ENCODE assay signal across 9 mouse cellular contexts in genomic region chr4:84544646-84545045, GRCm38 (mm10).
DNase-seq lines count a peak whose midpoint lies in the region; ATAC-seq lines count a peak whose summit lies in the region.
"Had no signal": no experiment of that assay in that cellular context is flagged by ENCODE, and none has a peak within 500 bp of the region (broad histone marks: within the 10 kb centered on the region; RNA-seq: fewer than 3 reads in every experiment).

No protein-coding gene starts in this region.

- 45% methylated on average over 2 of the region's 2 CpGs for WGBS in kidney, embryonic 15.5 days
- 28% methylated on average over 2 of the region's 2 CpGs for WGBS in embryonic facial prominence, embryonic 12.5 days
- 36% methylated on average over 2 of the region's 2 CpGs for WGBS in hindbrain, embryonic 13.5 days
- 35% methylated on average over 2 of the region's 2 CpGs for WGBS in midbrain, embryonic 15.5 days

- H3K4me1 ChIP-seq in kidney, embryonic 15.5 days, result peaks cover 11% of the 10 kb centered on the region
- peaks cover 31% of the 10 kb centered on the region for H3K4me1 ChIP-seq in embryonic facial prominence, embryonic 12.5 days
- peaks cover 24% of the 10 kb centered on the region for H3K4me1 ChIP-seq in hindbrain, embryonic 13.5 days (replicated peaks)
- H3K4me1 ChIP-seq in midbrain, embryonic 15.5 days, result peaks cover 20% of the 10 kb centered on the region

- peak overlapping the region; percentile 82 for H3K4me2 ChIP-seq in kidney, embryonic 15.5 days
- peak overlapping the region; percentile 83 for H3K4me2 ChIP-seq in embryonic facial prominence, embryonic 12.5 days (replicated peaks)
- peak overlapping the region; percentile 95 for H3K4me2 ChIP-seq in hindbrain, embryonic 13.5 days
- H3K4me2 ChIP-seq in midbrain, embryonic 15.5 days, result peak overlapping the region; percentile 90

- H3K9ac ChIP-seq in kidney, embryonic 15.5 days, result no peak overlapping the region
- H3K9ac ChIP-seq in embryonic facial prominence, embryonic 12.5 days, result no peak overlapping the region; the same call in 1 of the 2 replicates
- no peak overlapping the region for H3K9ac ChIP-seq in hindbrain, embryonic 13.5 days
- no peak overlapping the region for H3K9ac ChIP-seq in midbrain, embryonic 15.5 days

- no peak for ATAC-seq in kidney, embryonic 15.5 days (replicated peaks; ENCODE audit: low FRiP score)
- no peak for ATAC-seq in embryonic facial prominence, embryonic 12.5 days (ENCODE audit: insufficient number of reproducible peaks, insufficient read depth, low FRiP score, low TSS enrichment)
- ATAC-seq in hindbrain, embryonic 13.5 days (ENCODE audit: low FRiP score), result no peak
- no peak for ATAC-seq in midbrain, embryonic 15.5 days (replicated peaks)
- ATAC-seq in activated CD4-positive, CD25-positive, alpha-beta regulatory T cell, adult 4 months, result no peak

- H3K36me3 ChIP-seq in kidney, embryonic 15.5 days, result no peaks in the 10 kb centered on the region
- no peaks in the 10 kb centered on the region for H3K36me3 ChIP-seq in embryonic facial prominence, embryonic 12.5 days
- no peaks in the 10 kb centered on the region for H3K36me3 ChIP-seq in hindbrain, embryonic 13.5 days
- no peaks in the 10 kb centered on the region for H3K36me3 ChIP-seq in midbrain, embryonic 15.5 days (replicated peaks)

- no peak overlapping the region for H3K27ac ChIP-seq in kidney, embryonic 15.5 days
- H3K27ac ChIP-seq in embryonic facial prominence, embryonic 12.5 days, result no peak overlapping the region
- no peak overlapping the region for H3K27ac ChIP-seq in hindbrain, embryonic 13.5 days
- 0 out of 2 replicates have a peak overlapping the region, but pooled peaks have one; percentile 11 for H3K27ac ChIP-seq in midbrain, embryonic 15.5 days

- peak overlapping the region; percentile 62; the same call in 1 of the 2 replicates for H3K4me3 ChIP-seq in kidney, embryonic 15.5 days (replicated peaks)
- H3K4me3 ChIP-seq in embryonic facial prominence, embryonic 12.5 days, result peak overlapping the region; percentile 69
- H3K4me3 ChIP-seq in hindbrain, embryonic 13.5 days, result peak overlapping the region; percentile 60
- peak overlapping the region; percentile 48 for H3K4me3 ChIP-seq in midbrain, embryonic 15.5 days

- DNase-seq in kidney, postnatal 10 days, result no peak
- no peak for DNase-seq in urinary bladder, adult 18-20 months (ENCODE audit: low spot score in 2 of 2)
- DNase-seq in cerebellum, adult 11-12 months, result no peak

- peaks cover 9% of the 10 kb centered on the region; the same call in 1 of the 2 replicates for H3K27me3 ChIP-seq in kidney, embryonic 15.5 days
- H3K27me3 ChIP-seq in embryonic facial prominence, embryonic 12.5 days, result 0 out of 2 replicates have a peak, but pooled peaks cover 3% of the 10 kb centered on the region
- peaks cover 18% of the 10 kb centered on the region for H3K27me3 ChIP-seq in hindbrain, embryonic 13.5 days
- H3K27me3 ChIP-seq in midbrain, embryonic 15.5 days (replicated peaks), result peaks cover 27% of the 10 kb centered on the region
- H3K27me3 ChIP-seq: Patski had no signal

- H3K9me3 ChIP-seq in kidney, embryonic 15.5 days (replicated peaks), result no peaks in the 10 kb centered on the region
- H3K9me3 ChIP-seq in embryonic facial prominence, embryonic 12.5 days, result no peaks in the 10 kb centered on the region
- H3K9me3 ChIP-seq in hindbrain, embryonic 13.5 days, result no peaks in the 10 kb centered on the region
- H3K9me3 ChIP-seq in midbrain, embryonic 15.5 days, result no peaks in the 10 kb centered on the region
